Mouse (Mus musculus): Measurements from ENCODE around the gene Papolg. TPM values are rescaled to one million over a fixed set of nuclear protein-coding genes. Genes with fewer than 3 reads are reported as not detected.

Papolg gene
- polyA plus RNA-seq, 1 experiment from 2014 or later = 7.3 TPM

DNA sequence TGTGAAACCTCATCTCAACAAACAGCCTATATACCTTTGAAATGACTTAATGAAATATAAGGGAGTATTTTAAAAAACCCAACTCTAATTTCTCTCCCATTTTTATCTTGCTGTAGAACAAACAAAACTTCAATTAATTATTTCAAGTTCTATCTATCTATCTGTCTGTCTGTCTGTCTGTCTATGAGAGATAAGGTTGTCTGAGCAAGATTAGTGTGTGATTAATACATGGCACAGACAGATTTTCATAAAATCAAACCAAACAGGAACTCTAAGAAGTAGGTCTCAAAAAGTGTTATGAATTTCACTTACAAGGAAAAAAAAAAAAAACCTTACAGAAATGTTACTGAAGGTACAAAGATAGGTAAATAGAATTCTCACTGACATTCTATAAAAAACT lies 1.5 kb downstream of the Papolg start:
- no peaks in the 10 kb centered on the region for H3K4me1 ChIP-seq (ENCODE audit: insufficient read depth, low read depth, low read length)
- no peak overlapping the region for H3K27ac ChIP-seq (ENCODE audit: low read length)
- no peaks in the 10 kb centered on the region for H3K9me3 ChIP-seq (ENCODE audit: low read length)
- peaks cover 10% of the 10 kb centered on the region; the same call in 1 of the 2 replicates for H3K36me3 ChIP-seq (ENCODE audit: insufficient read depth, low read length)
- no peak for ATAC-seq
- H3K27me3 ChIP-seq (replicated peaks; ENCODE audit: insufficient read depth, low read length) = no peaks in the 10 kb centered on the region
- DNase-seq (ENCODE audit: low spot score) = no peak
- TF ChIP-seq CTCF (IDR thresholded peaks at IDR 0.05) (no peak), EP300 (IDR thresholded peaks at IDR 0.05) (no peak)
- H3K9ac ChIP-seq (replicated peaks; ENCODE audit: low read depth) = no peak overlapping the region
- no peak overlapping the region for H3K4me2 ChIP-seq (replicated peaks; ENCODE audit: low read depth, low read length)
- no peak overlapping the region for H3K4me3 ChIP-seq (ENCODE audit: low read depth, low read length)

DNA sequence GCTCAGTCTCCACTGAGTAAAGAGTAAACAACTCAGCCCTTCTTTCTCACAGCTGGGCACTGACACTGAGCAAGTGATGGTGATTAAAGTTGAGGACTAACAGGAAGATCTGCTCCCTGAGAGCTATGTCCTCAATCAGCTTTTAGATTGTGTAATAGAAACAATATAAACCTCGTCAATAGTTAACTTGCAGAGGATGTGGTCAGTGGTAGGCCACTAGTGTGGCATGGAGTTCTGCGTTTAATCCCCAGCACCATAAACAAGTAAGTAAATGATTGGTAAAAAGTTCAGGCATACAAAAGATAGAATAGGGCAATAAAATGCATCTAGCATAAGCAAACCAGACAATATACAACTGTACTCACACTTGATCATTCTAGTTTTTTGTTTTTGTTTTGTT lies 30.7 kb downstream of the Papolg start:
- DNase-seq (ENCODE audit: low spot score) (no peak), ATAC-seq (no peak)
- Histone ChIP-seq H3K27me3 (replicated peaks; ENCODE audit: insufficient read depth, low read length) (no peaks in the 10 kb centered on the region), H3K4me1 (ENCODE audit: insufficient read depth, low read depth, low read length) (no peaks in the 10 kb centered on the region), H3K4me3 (ENCODE audit: low read depth, low read length) (no peak overlapping the region), H3K36me3 (ENCODE audit: insufficient read depth, low read length) (peaks cover 22% of the 10 kb centered on the region; the same call in 1 of the 2 replicates), H3K9ac (replicated peaks; ENCODE audit: low read depth) (no peak overlapping the region), H3K9me3 (ENCODE audit: low read length) (no peaks in the 10 kb centered on the region), H3K27ac (ENCODE audit: low read length) (no peak overlapping the region), H3K4me2 (replicated peaks; ENCODE audit: low read depth, low read length) (no peak overlapping the region)
- WGBS = 78% methylated on average over 2 of the region's 2 CpGs
- TF ChIP-seq CTCF (IDR thresholded peaks at IDR 0.05) (no peak), EP300 (IDR thresholded peaks at IDR 0.05) (no peak)

- no peak overlapping the region for H3K4me2 ChIP-seq (replicated peaks; ENCODE audit: low read depth, low read length)
- no peaks in the 10 kb centered on the region for H3K27me3 ChIP-seq (replicated peaks; ENCODE audit: insufficient read depth, low read length)
- DNase-seq (ENCODE audit: low spot score) = no peak
- H3K4me3 ChIP-seq (ENCODE audit: low read depth, low read length) = no peak overlapping the region
- TF ChIP-seq EP300 (IDR thresholded peaks at IDR 0.05) (no peak), CTCF (IDR thresholded peaks at IDR 0.05) (no peak)
- no peak overlapping the region for H3K9ac ChIP-seq (replicated peaks; ENCODE audit: low read depth)
- H3K36me3 ChIP-seq (ENCODE audit: insufficient read depth, low read length) = peaks cover 12% of the 10 kb centered on the region; the same call in 1 of the 2 replicates
- no peaks in the 10 kb centered on the region for H3K9me3 ChIP-seq (ENCODE audit: low read length)
- WGBS = 70% methylated on average over 4 of the region's 4 CpGs
- no peak for ATAC-seq
- H3K27ac ChIP-seq (ENCODE audit: low read length) = no peak overlapping the region
- H3K4me1 ChIP-seq (ENCODE audit: insufficient read depth, low read depth, low read length) = no peaks in the 10 kb centered on the region
Observed at GRCm38 (mm10) chr11:23856723-23857112, 38.3 kb downstream of the Papolg start.

- ATAC-seq (no peak), DNase-seq (ENCODE audit: low spot score) (peak; percentile 13)
- WGBS = 64% methylated on average over 7 of the region's 7 CpGs
- H3K4me3 ChIP-seq (ENCODE audit: low read depth, low read length) = no peak overlapping the region
- no peaks in the 10 kb centered on the region for H3K4me1 ChIP-seq (ENCODE audit: insufficient read depth, low read depth, low read length)
- no peak overlapping the region for H3K27ac ChIP-seq (ENCODE audit: low read length)
- TF ChIP-seq EP300 (IDR thresholded peaks at IDR 0.05) (no peak), CTCF (IDR thresholded peaks at IDR 0.05) (no peak)
- H3K9ac ChIP-seq (replicated peaks; ENCODE audit: low read depth) = no peak overlapping the region
- H3K36me3 ChIP-seq (ENCODE audit: insufficient read depth, low read length) = peaks cover 11% of the 10 kb centered on the region; the same call in 1 of the 2 replicates
- no peaks in the 10 kb centered on the region for H3K27me3 ChIP-seq (replicated peaks; ENCODE audit: insufficient read depth, low read length)
- no peaks in the 10 kb centered on the region for H3K9me3 ChIP-seq (ENCODE audit: low read length)
- H3K4me2 ChIP-seq (replicated peaks; ENCODE audit: low read depth, low read length) = no peak overlapping the region
Observed at GRCm38 (mm10) chr11:23856054-23856722, 38.9 kb downstream of the Papolg start.

- WGBS = 19% methylated on average over 3 of the region's 3 CpGs
- DNase-seq (ENCODE audit: low spot score) (peak; percentile 62), ATAC-seq (peak; percentile 64)
Observed at GRCm38 (mm10) chr11:23855182-23855802, 39.8 kb downstream of the Papolg start.

DNA sequence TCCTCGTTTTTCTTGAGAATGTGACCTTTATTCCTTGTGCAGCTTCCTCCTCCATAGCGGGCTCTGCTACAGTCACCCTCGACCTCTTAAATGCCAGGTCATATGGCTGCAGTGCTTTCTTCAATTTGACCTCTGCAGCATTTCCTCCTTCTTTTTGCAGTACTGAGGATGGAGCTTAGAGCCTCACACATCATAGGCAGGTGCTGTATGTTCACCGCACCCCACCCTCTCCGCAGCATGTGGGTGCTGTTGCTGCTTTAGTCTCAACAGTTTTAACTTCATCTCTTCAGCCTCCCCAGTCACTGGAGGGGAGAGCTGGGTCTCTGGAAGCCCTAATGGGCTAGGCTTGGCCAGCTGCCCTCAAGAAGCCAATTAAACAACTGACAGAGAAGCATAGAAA lies 41.7 kb downstream of the Papolg start:
- no peak for DNase-seq (ENCODE audit: low spot score)
- 67% methylated on average over 5 of the region's 5 CpGs for WGBS
- no peaks in the 10 kb centered on the region for H3K9me3 ChIP-seq (ENCODE audit: low read length)
- H3K4me1 ChIP-seq (ENCODE audit: insufficient read depth, low read depth, low read length) = no peaks in the 10 kb centered on the region
- no peak overlapping the region for H3K9ac ChIP-seq (replicated peaks; ENCODE audit: low read depth)
- TF ChIP-seq CTCF (IDR thresholded peaks at IDR 0.05) (no peak), EP300 (IDR thresholded peaks at IDR 0.05) (no peak)
- no peak overlapping the region for H3K4me2 ChIP-seq (replicated peaks; ENCODE audit: low read depth, low read length)
- H3K4me3 ChIP-seq (ENCODE audit: low read depth, low read length) = no peak overlapping the region
- no peaks in the 10 kb centered on the region for H3K27me3 ChIP-seq (replicated peaks; ENCODE audit: insufficient read depth, low read length)
- no peak for ATAC-seq
- peaks cover 8% of the 10 kb centered on the region; the same call in 1 of the 2 replicates for H3K36me3 ChIP-seq (ENCODE audit: insufficient read depth, low read length)
- no peak overlapping the region for H3K27ac ChIP-seq (ENCODE audit: low read length)

More at GRCm38 (mm10) chr11:23855182-23855802, 39.8 kb downstream of the Papolg start:
- TF ChIP-seq CTCF (IDR thresholded peaks at IDR 0.05) (peak; percentile 75), EP300 (IDR thresholded peaks at IDR 0.05) (no peak)
- Histone ChIP-seq H3K4me1 (ENCODE audit: insufficient read depth, low read depth, low read length) (no peaks in the 10 kb centered on the region), H3K4me3 (ENCODE audit: low read depth, low read length) (no peak overlapping the region), H3K36me3 (ENCODE audit: insufficient read depth, low read length) (peaks cover 11% of the 10 kb centered on the region; the same call in 1 of the 2 replicates), H3K9ac (replicated peaks; ENCODE audit: low read depth) (no peak overlapping the region), H3K9me3 (ENCODE audit: low read length) (no peaks in the 10 kb centered on the region), H3K27ac (ENCODE audit: low read length) (no peak overlapping the region), H3K4me2 (replicated peaks; ENCODE audit: low read depth, low read length) (no peak overlapping the region), H3K27me3 (replicated peaks; ENCODE audit: insufficient read depth, low read length) (no peaks in the 10 kb centered on the region)
